Mouse (Mus musculus): ENCODE measurements at regions not wholly inside any gene's neighbourhood (a gene's known extent, or its start where the extent isn't known, plus 50 kb on each side); places are given as distances from the start of the nearest gene placed in this dataset.

GRCm38 (mm10) chr9:63843431-63843830, 85.6 kb upstream of the Smad3 start:
- Histone ChIP-seq H3K4me2 (replicated peaks; ENCODE audit: low read depth, low read length) (no peak overlapping the region), H3K4me3 (ENCODE audit: low read depth, low read length) (no peak overlapping the region), H3K9me3 (ENCODE audit: control insufficient read depth, low read depth, low read length) (no peaks in the 10 kb centered on the region), H3K9ac (replicated peaks; ENCODE audit: low read depth, low read length) (no peak overlapping the region), H3K36me3 (ENCODE audit: control insufficient read depth, insufficient read depth, low read length) (no peaks in the 10 kb centered on the region), H3K27me3 (ENCODE audit: control insufficient read depth, insufficient read depth, low read length) (no peaks in the 10 kb centered on the region), H3K27ac (ENCODE audit: low read length) (no peak overlapping the region), H3K4me1 (ENCODE audit: control insufficient read depth, insufficient read depth, low read length) (no peaks in the 10 kb centered on the region)
- peak; percentile 55; the same call in 1 of the 2 replicates for ATAC-seq (ENCODE audit: insufficient number of reproducible peaks, insufficient read depth, low FRiP score, low read depth)
- WGBS = 47% methylated on average over 2 of the region's 2 CpGs

- Histone ChIP-seq H3K36me3 (ENCODE audit: control insufficient read depth, insufficient read depth, low read length) (no peaks in the 10 kb centered on the region), H3K4me2 (replicated peaks; ENCODE audit: low read depth, low read length) (no peak overlapping the region), H3K4me3 (ENCODE audit: low read depth, low read length) (no peak overlapping the region), H3K4me1 (ENCODE audit: control insufficient read depth, insufficient read depth, low read length) (peaks cover 13% of the 10 kb centered on the region), H3K27ac (ENCODE audit: low read length) (no peak overlapping the region), H3K9me3 (ENCODE audit: control insufficient read depth, low read depth, low read length) (no peaks in the 10 kb centered on the region), H3K9ac (replicated peaks; ENCODE audit: low read depth, low read length) (no peak overlapping the region), H3K27me3 (ENCODE audit: control insufficient read depth, insufficient read depth, low read length) (no peaks in the 10 kb centered on the region)
- WGBS = 84% methylated on average over 14 of the region's 14 CpGs
- ATAC-seq (ENCODE audit: insufficient number of reproducible peaks, insufficient read depth, low FRiP score, low read depth) = no peak
These were observed 83.3 kb upstream of the Smad3 start for GRCm38 (mm10) chr9:63841102-63841501.

- Histone ChIP-seq H3K27me3 (ENCODE audit: control insufficient read depth, insufficient read depth, low read length) (no peaks in the 10 kb centered on the region), H3K36me3 (ENCODE audit: control insufficient read depth, insufficient read depth, low read length) (no peaks in the 10 kb centered on the region), H3K4me1 (ENCODE audit: control insufficient read depth, insufficient read depth, low read length) (peaks cover 14% of the 10 kb centered on the region), H3K4me2 (replicated peaks; ENCODE audit: low read depth, low read length) (no peak overlapping the region), H3K27ac (ENCODE audit: low read length) (no peak overlapping the region), H3K9me3 (ENCODE audit: control insufficient read depth, low read depth, low read length) (no peaks in the 10 kb centered on the region), H3K4me3 (ENCODE audit: low read depth, low read length) (no peak overlapping the region), H3K9ac (replicated peaks; ENCODE audit: low read depth, low read length) (no peak overlapping the region)
- no peak for ATAC-seq (ENCODE audit: insufficient number of reproducible peaks, insufficient read depth, low FRiP score, low read depth)
- WGBS = 88% methylated on average over 14 of the region's 14 CpGs
These were observed 81.4 kb upstream of the Smad3 start for GRCm38 (mm10) chr9:63838996-63839772.

- Histone ChIP-seq H3K36me3 (ENCODE audit: control insufficient read depth, insufficient read depth, low read length) (no peaks in the 10 kb centered on the region), H3K4me3 (ENCODE audit: low read depth, low read length) (no peak overlapping the region), H3K9me3 (ENCODE audit: control insufficient read depth, low read depth, low read length) (no peaks in the 10 kb centered on the region), H3K4me2 (replicated peaks; ENCODE audit: low read depth, low read length) (no peak overlapping the region), H3K27me3 (ENCODE audit: control insufficient read depth, insufficient read depth, low read length) (no peaks in the 10 kb centered on the region), H3K4me1 (ENCODE audit: control insufficient read depth, insufficient read depth, low read length) (peaks cover 14% of the 10 kb centered on the region), H3K9ac (replicated peaks; ENCODE audit: low read depth, low read length) (no peak overlapping the region), H3K27ac (ENCODE audit: low read length) (peak overlapping the region; percentile 21; the same call in 1 of the 2 replicates)
- 76% methylated on average over 6 of the region's 6 CpGs for WGBS
- no peak for ATAC-seq (ENCODE audit: insufficient number of reproducible peaks, insufficient read depth, low FRiP score, low read depth)
These were observed 79.8 kb upstream of the Smad3 start for GRCm38 (mm10) chr9:63837552-63837951.

GRCm38 (mm10) chr9:63836565-63837284, 78.9 kb upstream of the Smad3 start:
- Histone ChIP-seq H3K4me1 (ENCODE audit: control insufficient read depth, insufficient read depth, low read length) (peaks cover 14% of the 10 kb centered on the region), H3K9me3 (ENCODE audit: control insufficient read depth, low read depth, low read length) (no peaks in the 10 kb centered on the region), H3K36me3 (ENCODE audit: control insufficient read depth, insufficient read depth, low read length) (no peaks in the 10 kb centered on the region), H3K4me3 (ENCODE audit: low read depth, low read length) (no peak overlapping the region), H3K27ac (ENCODE audit: low read length) (peak overlapping the region; percentile 21; the same call in 1 of the 2 replicates), H3K9ac (replicated peaks; ENCODE audit: low read depth, low read length) (no peak overlapping the region), H3K27me3 (ENCODE audit: control insufficient read depth, insufficient read depth, low read length) (no peaks in the 10 kb centered on the region), H3K4me2 (replicated peaks; ENCODE audit: low read depth, low read length) (no peak overlapping the region)
- WGBS = 30% methylated on average over 5 of the region's 5 CpGs
- no peak for ATAC-seq (ENCODE audit: insufficient number of reproducible peaks, insufficient read depth, low FRiP score, low read depth)

GRCm38 (mm10) chr9:63836036-63836435, 78.2 kb upstream of the Smad3 start:
- Histone ChIP-seq H3K36me3 (ENCODE audit: control insufficient read depth, insufficient read depth, low read length) (no peaks in the 10 kb centered on the region), H3K4me2 (replicated peaks; ENCODE audit: low read depth, low read length) (no peak overlapping the region), H3K27ac (ENCODE audit: low read length) (no peak overlapping the region), H3K9me3 (ENCODE audit: control insufficient read depth, low read depth, low read length) (no peaks in the 10 kb centered on the region), H3K4me1 (ENCODE audit: control insufficient read depth, insufficient read depth, low read length) (peaks cover 14% of the 10 kb centered on the region), H3K27me3 (ENCODE audit: control insufficient read depth, insufficient read depth, low read length) (no peaks in the 10 kb centered on the region), H3K4me3 (ENCODE audit: low read depth, low read length) (no peak overlapping the region), H3K9ac (replicated peaks; ENCODE audit: low read depth, low read length) (no peak overlapping the region)
- 39% methylated on average over 11 of the region's 11 CpGs for WGBS
- ATAC-seq (ENCODE audit: insufficient number of reproducible peaks, insufficient read depth, low FRiP score, low read depth) = no peak

- H3K36me3 ChIP-seq (ENCODE audit: control insufficient read depth, insufficient read depth, low read length) = no peaks in the 10 kb centered on the region
- no peak overlapping the region for H3K4me2 ChIP-seq (replicated peaks; ENCODE audit: low read depth, low read length)
- H3K9ac ChIP-seq (replicated peaks; ENCODE audit: low read depth, low read length) = no peak overlapping the region
- 70% methylated on average over 3 of the region's 3 CpGs for WGBS
- H3K4me1 ChIP-seq (ENCODE audit: control insufficient read depth, insufficient read depth, low read length) = peaks cover 14% of the 10 kb centered on the region
- no peak overlapping the region for H3K27ac ChIP-seq (ENCODE audit: low read length)
- no peaks in the 10 kb centered on the region for H3K27me3 ChIP-seq (ENCODE audit: control insufficient read depth, insufficient read depth, low read length)
- H3K9me3 ChIP-seq (ENCODE audit: control insufficient read depth, low read depth, low read length) = no peaks in the 10 kb centered on the region
- ATAC-seq (ENCODE audit: insufficient number of reproducible peaks, insufficient read depth, low FRiP score, low read depth) = no peak
- H3K4me3 ChIP-seq (ENCODE audit: low read depth, low read length) = no peak overlapping the region
These were observed 76.6 kb upstream of the Smad3 start for GRCm38 (mm10) chr9:63834416-63834815.

GRCm38 (mm10) chr9:63818163-63818562, 60.4 kb upstream of the Smad3 start:
- no peak overlapping the region for H3K9ac ChIP-seq (replicated peaks; ENCODE audit: low read depth, low read length)
- H3K27ac ChIP-seq (ENCODE audit: low read length) = no peak overlapping the region
- H3K9me3 ChIP-seq (ENCODE audit: control insufficient read depth, low read depth, low read length) = no peaks in the 10 kb centered on the region
- WGBS = 79% methylated on average over 3 of the region's 3 CpGs
- H3K4me1 ChIP-seq (ENCODE audit: control insufficient read depth, insufficient read depth, low read length) = no peaks in the 10 kb centered on the region
- no peak overlapping the region for H3K4me2 ChIP-seq (replicated peaks; ENCODE audit: low read depth, low read length)
- no peaks in the 10 kb centered on the region for H3K27me3 ChIP-seq (ENCODE audit: control insufficient read depth, insufficient read depth, low read length)
- no peak for ATAC-seq (ENCODE audit: insufficient number of reproducible peaks, insufficient read depth, low FRiP score, low read depth)
- H3K4me3 ChIP-seq (ENCODE audit: low read depth, low read length) = no peak overlapping the region
- H3K36me3 ChIP-seq (ENCODE audit: control insufficient read depth, insufficient read depth, low read length) = no peaks in the 10 kb centered on the region

Data from stomach, embryonic 14.5 days (tissue).